Mouse (Mus musculus) adrenal gland, postnatal 10 days (tissue): ENCODE results near the gene Slc37a4. TPM values are rescaled to one million over a fixed set of nuclear protein-coding genes. Genes with fewer than 3 reads are reported as not detected.
"Not testable (repeated sequence)": the region's sequence is repeated elsewhere in the genome, so short reads cannot be mapped to it uniquely, and the experiment has no call there.

Source experiments
- DNase-seq: peaks from one replicate; pipeline ENCODE4 v3.0.0; 2021; ENCODE audit warnings: mixed read lengths
- total RNA-seq, 2 experiments: library from RNA; stranded (reverse); gene quantifications; 2 replicates each; pipeline ENCODE4 v1.2.3; 2021

Slc37a4 gene
- total RNA-seq, 2 experiments from 2014 or later: 30.6 to 44.8 TPM

DNA sequence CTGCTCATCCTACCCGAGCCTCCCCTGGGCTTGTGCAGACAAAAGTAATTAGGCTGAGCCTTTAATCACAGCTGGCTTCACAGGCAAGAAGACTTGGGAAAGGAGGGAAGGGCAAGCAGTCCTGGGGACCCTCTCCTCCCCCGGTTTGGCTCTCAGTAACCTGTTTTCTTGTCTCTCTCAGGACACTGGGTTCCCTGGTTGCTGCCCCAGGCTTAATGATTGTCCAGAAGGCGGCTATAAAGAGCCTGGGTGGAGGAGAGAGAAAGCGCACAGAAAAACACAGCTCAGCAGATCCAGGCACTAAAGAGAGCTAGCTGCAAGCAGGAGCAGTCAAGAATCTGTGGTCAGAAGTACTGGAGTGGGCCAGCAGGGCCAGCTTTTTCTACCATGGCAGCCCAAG is 1.4 kb downstream of the Slc37a4 start:
- no peak for DNase-seq

DNA sequence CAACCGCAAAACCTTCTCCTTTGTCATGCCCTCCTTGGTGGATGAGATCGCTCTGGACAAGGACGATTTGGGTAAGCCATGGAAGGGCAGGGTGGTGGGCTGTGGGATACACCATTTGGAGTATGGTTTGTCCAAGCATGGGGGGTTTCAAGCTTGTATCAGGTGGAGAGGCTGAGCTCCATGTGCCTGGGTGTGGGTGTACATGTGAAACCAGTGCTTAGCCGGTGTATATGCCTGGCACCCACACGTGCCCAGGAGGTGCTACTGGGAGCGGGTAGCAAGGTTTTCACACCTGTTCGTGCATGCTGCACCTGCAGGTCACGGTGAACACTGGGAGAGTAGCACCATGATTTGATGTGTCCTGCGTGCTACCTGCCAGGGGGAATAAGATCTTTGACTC is 1.9 kb downstream of the Slc37a4 start:
- no peak for DNase-seq

DNA sequence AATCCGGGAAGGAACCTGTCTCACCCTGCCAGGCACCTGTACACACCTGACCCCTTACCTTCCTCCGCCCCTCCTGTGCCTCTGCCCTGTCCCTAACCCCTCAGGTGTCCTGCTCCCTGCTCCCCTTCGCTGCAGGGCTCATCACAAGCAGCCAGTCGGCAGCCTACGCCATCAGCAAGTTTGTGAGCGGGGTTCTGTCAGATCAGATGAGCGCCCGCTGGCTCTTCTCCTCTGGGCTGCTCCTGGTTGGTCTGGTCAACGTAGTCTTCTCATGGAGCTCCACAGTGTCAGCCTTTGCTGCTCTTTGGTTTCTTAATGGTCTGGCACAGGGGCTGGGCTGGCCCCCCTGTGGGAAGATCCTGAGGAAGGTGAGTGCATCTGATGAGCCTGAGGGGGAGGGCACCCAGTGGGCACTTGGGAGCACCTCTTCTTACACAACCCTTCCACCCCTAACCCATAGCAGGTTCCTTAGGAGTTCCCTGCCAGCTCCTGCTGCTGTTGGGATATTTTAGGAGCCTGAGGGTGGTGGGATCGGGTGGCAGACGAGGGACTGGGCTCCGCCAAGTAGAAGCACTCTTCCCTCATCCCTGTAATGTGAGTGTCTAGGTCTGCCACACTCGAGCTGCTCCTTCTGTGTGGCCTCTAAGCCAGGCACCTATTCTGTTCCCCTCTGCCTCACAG is 2.6 kb downstream of the Slc37a4 start:
- DNase-seq: no peak

DNA sequence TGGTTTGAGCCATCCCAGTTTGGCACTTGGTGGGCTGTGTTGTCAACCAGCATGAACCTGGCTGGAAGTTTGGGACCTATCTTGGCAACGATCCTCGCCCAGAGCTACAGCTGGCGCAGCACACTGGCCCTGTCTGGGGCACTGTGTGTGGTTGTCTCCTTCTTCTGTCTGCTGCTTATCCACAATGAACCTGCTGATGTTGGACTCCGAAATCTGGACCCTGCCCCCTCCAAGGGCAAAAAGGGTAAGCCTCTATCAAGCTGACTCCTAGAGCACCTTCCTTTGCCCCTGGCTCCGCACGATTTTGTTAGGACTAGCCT is 3.1 kb downstream of the Slc37a4 start:
- no peak for DNase-seq

DNA sequence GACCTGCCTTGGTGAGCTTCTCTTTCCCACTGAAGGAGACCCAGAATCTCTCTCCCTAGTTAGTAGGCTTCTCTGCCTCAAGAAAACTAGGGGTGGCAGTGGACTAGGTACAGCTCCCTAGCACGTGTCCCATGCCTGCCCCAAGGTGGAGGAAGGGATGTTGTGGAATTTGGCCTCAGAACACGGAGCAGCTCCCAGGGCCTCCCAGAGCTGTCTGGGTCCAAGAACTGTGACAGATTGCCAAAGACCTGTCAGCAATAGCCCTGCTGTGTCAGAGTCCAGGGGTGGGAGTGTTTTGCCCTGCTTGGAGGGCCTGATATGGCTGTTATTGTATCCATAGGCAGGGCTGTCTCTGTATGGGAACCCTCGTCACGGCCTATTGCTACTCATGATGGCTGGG is 4.4 kb downstream of the Slc37a4 start:
- DNase-seq: peak; percentile 37

DNA sequence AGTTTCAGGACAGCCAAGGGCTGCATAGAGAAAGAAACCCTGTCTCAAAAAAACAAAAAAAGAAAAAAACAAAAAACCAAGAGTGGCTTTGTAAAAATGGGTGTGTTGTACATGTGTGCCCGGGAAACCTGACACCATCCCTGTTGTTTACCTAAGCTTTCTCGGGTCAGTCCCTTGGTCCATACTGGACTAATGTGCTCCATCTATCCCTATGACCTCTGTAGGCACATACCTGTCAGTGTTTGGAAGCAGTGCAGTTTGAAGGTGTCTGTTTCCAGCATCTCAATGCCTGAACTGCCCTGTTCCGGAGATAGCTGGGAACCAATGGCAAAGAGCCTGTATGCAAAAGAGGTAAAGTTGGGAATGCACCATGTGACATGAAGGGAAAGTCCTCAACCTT is 8.4 kb downstream of the Slc37a4 start:
- DNase-seq: no peak

DNA sequence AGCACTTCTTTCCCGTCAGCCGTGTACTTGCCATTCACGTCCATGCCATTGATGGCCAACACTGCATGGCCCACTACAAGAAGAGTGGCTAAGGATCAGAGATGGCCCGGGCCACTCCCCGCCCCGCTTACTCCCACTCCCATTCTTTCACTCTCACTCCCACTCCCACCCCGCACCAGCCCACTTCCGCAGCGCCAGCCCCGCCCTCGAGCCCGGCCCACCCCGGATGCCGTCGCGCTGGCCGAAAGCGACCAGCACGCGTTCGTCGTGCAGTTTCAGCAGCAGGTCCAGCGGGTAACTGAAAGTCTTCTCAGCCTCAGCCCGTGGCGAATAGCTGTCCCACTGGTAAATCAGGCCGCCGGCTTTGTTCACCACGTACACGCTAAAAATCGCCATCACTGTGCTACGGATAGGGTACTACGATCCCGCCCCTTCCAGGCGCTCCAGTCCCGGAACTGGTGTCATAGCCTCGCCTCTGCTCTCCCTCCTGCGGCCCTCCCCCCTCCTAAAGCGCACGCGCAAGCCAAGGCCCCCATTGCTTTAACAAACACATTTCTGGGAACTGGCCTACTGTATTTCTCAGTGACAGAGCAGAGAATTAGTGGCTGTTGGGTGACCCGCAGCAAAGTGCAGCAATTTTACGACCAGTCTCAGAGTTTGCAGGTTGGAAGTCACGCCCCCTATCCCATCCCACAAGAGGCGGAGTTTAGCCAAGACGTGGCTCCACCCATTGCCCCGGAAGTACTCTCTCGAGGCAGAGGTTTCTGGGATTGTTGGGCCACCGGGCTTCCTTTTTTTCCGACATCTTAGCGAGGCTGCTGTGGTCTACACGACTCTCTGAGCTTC is 10.5 kb downstream of the Slc37a4 start, which contains the start of the genes Rps25 and Trappc4:
Gene Rps25 (plus strand): TSS at position 234 of the 846 bp plus-strand sequence.
Gene Trappc4 (minus strand): TSS at position 695 of the 846 bp plus-strand sequence.
- DNase-seq: peak; percentile 94

DNA sequence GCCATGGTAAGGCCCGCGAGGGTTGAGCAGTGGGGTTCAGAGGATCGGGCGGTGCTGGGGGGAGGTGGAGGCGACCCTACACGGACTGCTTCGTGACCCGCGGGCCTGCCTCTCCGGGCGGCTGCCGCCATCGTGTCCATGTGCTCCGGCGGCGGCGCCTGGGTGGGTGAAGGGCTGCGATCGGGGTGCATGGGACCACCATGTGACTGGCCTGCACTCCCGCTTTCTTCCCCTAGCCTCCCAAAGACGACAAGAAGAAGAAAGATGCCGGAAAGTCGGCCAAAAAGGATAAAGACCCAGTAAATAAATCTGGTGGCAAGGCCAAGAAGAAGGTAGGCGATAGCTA is 11.1 kb downstream of the Slc37a4 start:
- no peak for DNase-seq

DNA sequence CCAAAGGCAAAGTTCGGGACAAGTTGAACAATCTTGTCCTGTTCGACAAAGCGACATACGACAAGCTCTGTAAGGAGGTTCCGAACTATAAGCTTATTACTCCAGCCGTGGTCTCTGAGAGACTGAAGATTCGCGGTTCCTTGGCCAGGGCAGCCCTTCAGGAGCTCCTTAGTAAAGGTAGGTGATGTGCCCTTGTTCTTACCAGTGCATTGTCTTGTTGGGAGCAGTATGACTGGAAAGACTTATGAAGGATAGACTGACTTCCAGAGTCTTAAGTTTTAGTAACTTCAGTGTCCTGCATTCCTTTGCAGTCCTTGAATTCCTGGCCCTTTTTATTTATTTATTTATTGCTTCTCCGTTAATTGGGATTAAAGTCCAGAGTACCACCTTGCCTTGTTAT is 12.0 kb downstream of the Slc37a4 start:
- not testable (repeated sequence) for DNase-seq

DNA sequence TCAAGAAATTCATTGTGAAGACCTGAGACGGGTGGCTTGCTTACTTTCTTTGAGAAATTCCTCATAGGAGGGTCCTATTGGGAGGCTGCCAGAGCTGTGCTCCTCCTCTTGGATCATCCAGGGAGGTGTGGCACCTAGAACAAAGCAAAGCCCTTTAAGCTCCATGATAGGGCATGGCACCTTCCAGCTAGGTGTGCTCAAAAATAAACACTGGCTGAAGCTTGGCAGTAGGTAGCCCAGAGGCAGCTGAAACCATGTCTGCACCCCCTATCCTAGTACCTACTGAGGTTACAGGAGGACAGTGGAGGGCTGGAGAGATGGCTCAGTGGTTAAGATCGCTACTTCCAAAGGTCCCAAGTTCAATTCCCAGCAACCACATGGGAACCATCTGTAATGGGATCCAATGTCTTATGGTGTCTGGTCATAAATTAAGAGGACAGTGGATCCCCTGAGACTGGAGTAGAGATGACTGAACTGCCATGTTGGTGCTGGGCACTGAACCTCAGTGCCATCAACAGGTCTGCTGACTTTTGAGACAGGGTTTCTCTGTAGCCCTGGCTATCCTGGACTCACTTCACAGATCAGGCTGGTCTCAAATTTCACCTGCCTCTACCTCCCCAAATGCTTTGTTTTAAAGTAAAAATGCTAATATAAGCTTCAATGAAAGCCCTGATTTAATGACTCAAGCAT is 14.1 kb downstream of the Slc37a4 start:
- DNase-seq: no peak

DNA sequence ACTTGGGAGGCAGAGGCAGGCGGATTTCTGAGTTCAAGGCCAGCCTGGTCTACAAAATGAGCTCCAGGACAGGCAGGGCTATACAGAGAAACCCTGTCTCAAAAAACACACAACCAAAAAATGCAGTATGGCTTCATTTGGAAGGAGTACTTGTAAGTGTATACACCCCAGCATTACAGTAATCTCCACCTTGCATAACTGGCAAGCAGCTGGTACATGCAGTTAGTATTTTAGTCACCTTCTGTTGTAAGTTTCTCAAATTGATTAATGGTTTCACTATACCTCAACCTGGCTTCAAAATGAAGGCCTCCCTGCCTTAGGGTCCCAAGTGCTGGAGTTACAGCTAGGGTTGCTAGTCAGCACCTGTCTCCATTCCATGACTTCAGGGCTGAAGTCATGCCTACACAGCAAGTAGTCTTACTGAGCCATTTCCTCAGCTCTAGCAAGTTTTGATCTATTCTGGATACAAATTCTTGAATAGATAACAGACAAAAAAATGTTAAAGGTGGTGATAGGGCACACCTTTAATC is 15.0 kb downstream of the Slc37a4 start:
- no peak for DNase-seq

DNA sequence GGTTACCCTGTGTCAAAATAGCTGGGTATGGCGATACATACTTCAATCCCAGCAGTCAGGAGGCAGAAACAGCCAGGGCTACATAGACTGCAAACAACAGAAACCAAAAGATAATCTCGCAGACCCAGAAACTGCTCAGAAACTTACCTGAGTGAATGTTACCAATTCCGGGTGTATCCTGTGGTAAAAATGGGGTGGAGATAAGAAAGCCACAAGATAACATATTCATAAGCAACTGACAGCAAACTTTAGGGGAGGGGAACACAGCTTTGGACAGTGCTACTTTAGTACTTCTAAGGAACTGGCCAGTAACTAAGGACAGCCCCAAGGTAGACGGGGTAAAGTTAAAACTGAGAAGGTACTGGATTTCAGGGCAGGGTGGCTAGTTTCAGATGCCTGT is 15.7 kb downstream of the Slc37a4 start:
- no peak for DNase-seq

DNA sequence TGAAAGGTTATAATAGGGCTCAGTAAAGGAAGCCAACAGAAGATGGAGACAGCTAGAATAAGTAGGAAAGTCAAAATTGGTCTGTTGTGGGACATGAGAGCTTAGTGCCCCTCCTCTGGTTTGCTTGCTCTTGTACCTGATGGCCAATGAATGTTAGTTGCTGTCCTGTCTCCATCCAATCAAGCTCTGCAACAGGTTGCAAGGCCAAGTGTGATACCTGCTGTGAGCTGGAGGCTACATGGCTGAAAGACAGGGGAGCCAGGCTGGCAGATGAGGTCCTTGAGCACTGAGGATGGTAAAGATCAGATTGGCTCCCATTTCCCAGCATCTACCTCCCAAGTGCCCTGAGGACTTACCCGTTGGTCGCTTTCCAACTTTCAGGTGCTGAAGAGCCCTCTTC is 16.1 kb downstream of the Slc37a4 start:
- DNase-seq: no peak

DNA sequence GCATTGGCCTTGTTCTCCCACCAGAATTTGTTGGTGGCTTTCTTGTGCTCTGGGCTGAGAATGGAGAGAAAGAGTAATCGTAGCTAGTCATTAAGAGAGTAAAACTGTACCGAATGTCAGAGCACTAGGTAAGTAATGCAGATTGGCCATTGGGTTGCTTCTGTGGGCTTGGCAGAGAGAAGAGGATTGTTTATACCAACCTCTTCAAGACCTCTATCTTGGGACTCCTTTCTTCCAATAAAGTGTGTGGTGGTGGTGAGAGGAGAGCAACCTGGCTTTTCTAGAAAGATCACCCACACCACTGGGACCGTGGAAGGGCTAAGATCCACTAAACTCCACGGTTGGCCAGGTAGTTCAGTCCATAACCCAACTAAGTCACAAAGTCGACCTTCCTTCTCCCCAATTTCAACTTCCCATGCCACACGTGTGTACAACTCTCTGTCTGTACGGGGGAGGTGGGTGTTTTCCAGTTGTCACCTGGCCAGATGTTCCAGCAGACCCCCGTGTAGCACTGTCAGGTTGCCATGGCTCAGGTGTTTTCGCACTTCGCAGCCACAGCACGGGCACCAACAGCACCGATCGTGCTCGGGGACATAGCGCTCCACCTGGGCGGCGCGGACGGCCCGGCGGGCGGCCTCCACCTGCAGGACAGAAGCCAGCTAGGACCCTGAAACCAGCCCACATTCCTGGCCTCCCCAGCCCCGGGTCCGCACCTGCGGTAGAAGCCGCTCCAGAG is 20.7 kb downstream of the Slc37a4 start:
- no peak for DNase-seq

DNA sequence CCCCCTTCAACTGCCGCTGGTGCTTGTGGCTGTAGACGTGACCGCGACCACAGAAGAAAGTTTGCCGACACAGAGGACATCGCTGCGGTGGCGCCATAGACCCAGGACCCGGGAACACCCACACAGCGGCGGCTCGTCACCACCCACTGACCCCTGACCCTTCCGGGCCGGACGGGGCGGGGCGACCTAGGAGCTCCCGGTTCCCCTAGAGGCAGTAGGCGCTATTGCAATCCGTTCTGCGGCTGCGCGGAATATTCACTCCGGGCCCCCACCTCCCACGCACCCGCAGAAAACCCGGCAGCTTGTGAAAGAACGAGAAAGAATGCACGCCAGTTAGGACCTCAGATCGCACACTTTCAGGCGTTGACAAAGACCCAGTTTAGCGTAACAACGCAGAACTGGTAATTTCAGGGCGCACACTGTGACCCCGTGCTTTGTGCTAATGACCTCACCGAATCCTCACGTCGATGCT is 21.3 kb downstream of the Slc37a4 start:
- DNase-seq: peak; percentile 98

DNA sequence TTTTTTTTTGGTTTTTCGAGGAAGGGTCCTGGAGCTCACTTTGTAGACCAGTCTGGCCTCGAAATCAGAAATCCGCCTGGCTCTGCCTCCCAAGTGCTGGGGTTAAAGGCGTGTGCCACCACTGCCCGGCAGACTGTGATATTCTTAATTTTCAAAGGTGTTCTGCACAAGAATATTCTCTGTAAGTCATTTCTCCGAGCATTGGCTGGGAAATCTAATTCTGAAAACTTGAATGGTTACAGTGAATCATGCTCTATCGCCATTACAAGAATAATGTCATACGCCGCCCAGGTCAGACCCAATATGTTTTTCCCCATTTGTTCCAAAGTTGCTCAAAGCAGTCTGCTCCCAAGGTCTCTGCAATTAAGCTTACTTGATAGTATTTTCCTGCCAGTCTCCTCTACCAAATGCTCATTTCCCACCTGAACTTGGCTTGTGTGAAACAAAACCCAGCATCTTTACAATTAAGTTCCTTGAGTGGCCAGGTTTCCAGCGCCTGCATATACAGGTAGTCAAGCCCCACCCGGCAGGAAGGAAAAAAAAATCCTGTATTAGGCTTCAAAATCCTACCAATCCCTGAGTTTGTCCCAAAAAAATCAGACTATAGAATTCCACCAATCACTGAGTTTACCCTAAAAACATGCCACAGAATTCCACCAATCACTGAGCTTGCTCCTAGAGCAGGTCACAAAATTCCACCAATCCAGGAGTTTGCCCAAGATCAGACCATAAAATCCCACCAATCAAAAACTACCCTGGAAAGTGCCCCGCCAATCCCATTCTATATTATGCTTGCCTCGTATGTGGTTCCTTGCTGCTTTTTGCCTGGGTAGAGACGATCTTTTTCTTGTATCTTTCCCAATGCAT is 22.1 kb downstream of the Slc37a4 start, which contains the start of gene Ccdc84:
Gene Ccdc84 (minus strand): TSS at position 51 of the 867 bp plus-strand sequence.
- no peak for DNase-seq

DNA sequence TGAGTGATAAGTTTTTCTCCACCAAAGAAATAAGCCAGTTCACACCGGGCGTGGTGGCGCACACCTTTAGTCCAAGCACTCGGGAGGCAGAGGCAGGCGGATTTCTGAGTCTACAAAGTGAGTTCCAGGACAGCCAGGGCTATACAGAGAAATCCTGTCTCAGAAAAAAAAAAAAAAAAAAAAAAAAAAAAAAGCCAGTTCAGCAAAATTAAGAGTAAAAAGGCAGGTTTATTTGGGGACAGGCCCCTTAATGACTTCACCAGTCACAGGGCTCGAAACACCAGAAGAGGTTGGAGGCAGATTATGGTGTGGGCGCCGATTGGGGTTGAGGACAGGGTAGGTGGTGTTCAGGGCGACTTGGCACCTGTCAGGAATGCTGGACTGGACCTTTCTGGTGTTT is 23.1 kb downstream of the Slc37a4 start:
- DNase-seq: not testable (repeated sequence)

DNA sequence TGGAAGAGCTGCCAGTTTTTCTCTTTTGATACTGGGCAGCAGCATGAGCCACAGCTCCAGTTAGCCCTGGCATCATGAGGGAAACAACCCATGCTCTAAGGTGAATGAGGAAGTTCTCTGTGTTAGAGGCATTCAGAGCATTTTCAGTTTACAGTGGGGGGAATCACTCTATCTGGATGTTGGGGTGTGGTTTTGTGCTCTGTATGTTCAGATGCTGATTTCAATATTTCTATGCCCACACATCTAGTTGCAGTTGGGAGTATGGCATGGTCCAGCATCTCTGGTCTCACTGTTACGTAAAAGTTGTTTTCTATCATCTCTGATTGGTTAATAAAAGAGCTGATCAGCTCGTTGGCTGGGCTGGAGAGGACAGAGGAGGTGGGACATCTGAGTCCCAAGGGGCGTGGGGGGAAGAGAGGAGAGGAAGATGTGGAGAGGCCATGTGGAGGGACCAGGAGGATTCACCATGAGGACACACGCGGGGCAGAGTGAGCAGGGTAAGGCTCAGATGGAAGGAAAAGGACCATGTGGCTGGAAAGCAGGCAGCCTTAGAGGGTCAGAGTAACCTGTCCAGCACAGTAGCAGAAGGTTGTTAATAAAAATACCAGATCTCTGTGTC is 23.7 kb downstream of the Slc37a4 start:
- no peak for DNase-seq

DNA sequence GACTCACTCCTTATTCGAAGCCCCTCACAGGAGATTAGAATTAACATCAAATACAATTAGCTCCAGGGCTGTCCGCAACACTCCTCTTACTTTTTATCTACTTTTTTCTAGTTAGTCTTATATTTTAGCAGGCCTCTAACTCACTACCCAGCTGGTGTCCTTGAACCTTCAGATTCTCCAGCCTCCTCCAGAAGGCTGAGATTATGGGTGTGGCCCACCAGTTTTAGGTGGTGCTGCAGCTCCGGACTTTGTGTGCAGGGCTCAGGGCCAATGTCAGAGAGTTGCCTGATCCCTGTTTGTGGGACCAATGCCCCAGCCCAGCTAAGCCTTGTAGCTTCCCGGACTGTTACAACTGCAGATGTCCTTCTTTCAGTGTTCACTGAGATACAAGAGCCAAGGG is 26.9 kb downstream of the Slc37a4 start:
- no peak for DNase-seq

DNA sequence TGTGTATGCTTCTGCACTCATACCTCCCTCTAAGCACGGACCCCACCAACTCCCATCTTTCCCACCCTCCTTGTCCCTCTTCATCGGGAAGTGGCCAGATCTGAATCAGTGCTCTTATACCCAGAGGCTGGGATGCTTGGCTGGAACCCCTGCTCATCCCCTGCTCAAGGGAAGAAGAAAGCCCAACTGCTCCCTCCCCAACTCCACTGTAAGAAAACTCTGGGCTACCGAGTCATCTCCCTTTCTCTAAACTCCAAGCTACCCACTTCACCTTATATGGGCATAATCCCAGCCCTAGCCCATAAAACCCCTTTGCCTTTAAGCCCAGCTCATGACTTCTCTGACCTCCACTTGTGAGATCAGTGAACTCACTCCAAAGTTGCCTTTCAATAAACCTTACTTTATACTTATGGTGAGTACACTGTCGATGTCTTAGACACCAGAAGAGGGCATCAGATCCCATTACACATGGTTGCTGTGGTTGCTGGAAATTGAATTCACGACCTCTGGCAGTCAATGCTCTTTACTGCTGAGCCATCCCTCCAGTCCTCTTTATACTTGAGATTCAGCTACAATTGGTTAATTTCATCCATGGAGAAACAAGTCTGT is 36.0 kb downstream of the Slc37a4 start:
- DNase-seq: no peak
